Mouse (Mus musculus) neural tube, embryonic 13.5 days (tissue): ENCODE results near the gene Hist2h3b. TPM values are rescaled to one million over a fixed set of nuclear protein-coding genes. Genes with fewer than 3 reads are reported as not detected.
A peak's percentile ranks its signal among the peaks of the same experiment; 100 is the strongest.

Experiments used
- ATAC-seq: fragments of 200-750 bp; cut with Nextera tagmentation; 2 replicates; pipeline ENCODE4 v1.8.0; 2017; ENCODE audit warnings: low read depth, mild to moderate bottlenecking, moderate TSS enrichment, moderate library complexity
- H3K27ac ChIP-seq: fragments of 300-500 bp; sonication (generic); replicated peaks from 2 replicates; pipeline ENCODE4 v1.5.1; 2015; ENCODE audit warnings: moderate library complexity, mild to moderate bottlenecking, inconsistent platforms
- H3K27me3 ChIP-seq: fragments of 300-500 bp; sonication (generic); 2 replicates; pipeline ENCODE4 v1.6.1; 2015; ENCODE audit warnings: mild to moderate bottlenecking, inconsistent platforms
- H3K36me3 ChIP-seq: fragments of 300-500 bp; sonication (generic); 2 replicates; pipeline ENCODE4 v1.6.1; 2015; ENCODE audit warnings: mild to moderate bottlenecking, inconsistent platforms
- H3K4me1 ChIP-seq: fragments of 300-500 bp; sonication (generic); replicated peaks from 2 replicates; pipeline ENCODE4 v1.6.1; 2015; ENCODE audit warnings: inconsistent platforms
- H3K4me2 ChIP-seq: fragments of 300-500 bp; sonication (generic); 2 replicates; pipeline ENCODE4 v1.6.1; 2015; ENCODE audit warnings: inconsistent platforms, mild to moderate bottlenecking, moderate library complexity
- H3K4me3 ChIP-seq: fragments of 300-500 bp; sonication (generic); 2 replicates; pipeline ENCODE4 v1.5.1; 2015; ENCODE audit warnings: mild to moderate bottlenecking, inconsistent platforms
- H3K9ac ChIP-seq: fragments of 300-500 bp; sonication (generic); 2 replicates; pipeline ENCODE4 v1.6.1; 2015; ENCODE audit warnings: moderate library complexity, mild to moderate bottlenecking, inconsistent platforms
- H3K9me3 ChIP-seq: fragments of 300-500 bp; sonication (generic); 2 replicates; pipeline ENCODE4 v1.6.1; 2016; ENCODE audit warnings: inconsistent platforms
- WGBS: fragments of 180-500 bp; shearing (Covaris S2); methylation state at CpG from one replicate; pipeline ENCODE4 v1.1.7; 2015; 5-methylcytosine and 5-hydroxymethylcytosine counted together
- microRNA-seq: library from miRNA; unstranded; fragments of <30 nt; microRNA quantifications from one replicate; pipeline ENCODE4, GENCODE M21; 2016
- polyA plus RNA-seq: library from polyadenylated mRNA; unstranded; fragments of >200 nt; fragmentation: Nextera tagmentation; extraction: Ambion mirVana; gene quantifications from 2 replicates; pipeline ENCODE4 v1.2.1, GENCODE M21; 2015

The Hist2h3b gene
- polyA plus RNA-seq, 1 experiment from 2014 or later = 17.8 TPM

- Histone ChIP-seq H3K4me2 (no peak within 1 kb of the TSS), H3K9ac (no peak within 1 kb of the TSS), H3K27ac (no peak within 1 kb of the TSS), H3K27me3 (peaks cover 6% of the 10 kb centered on the region; the same call in 1 of the 2 replicates), H3K9me3 (no peaks in the 10 kb centered on the region; the same call in 1 of the 2 replicates), H3K4me3 (no peak within 1 kb of the TSS), H3K4me1 (no peaks in the 10 kb centered on the region), H3K36me3 (no peaks in the 10 kb centered on the region)
- WGBS = 85% methylated on average over 4 of the region's 4 CpGs
- ATAC-seq = no peak
These were observed 25.3 kb downstream of the Hist2h3b start, which contains the start of gene Fcgr1 for GRCm38 (mm10) chr3:96293787-96294186. Fcgr1 (minus strand) TSS chr3:96293969.

GRCm38 (mm10) chr3:96298360-96298759 lies 29.9 kb downstream of the Hist2h3b start:
- H3K9ac ChIP-seq = no peak overlapping the region
- no peaks in the 10 kb centered on the region for H3K4me1 ChIP-seq
- WGBS = 95% methylated on average over 4 of the region's 4 CpGs
- no peak for ATAC-seq
- H3K4me2 ChIP-seq = no peak overlapping the region
- no peaks in the 10 kb centered on the region for H3K36me3 ChIP-seq
- no peak overlapping the region for H3K27ac ChIP-seq
- no peak overlapping the region for H3K4me3 ChIP-seq
- H3K9me3 ChIP-seq = no peaks in the 10 kb centered on the region; the same call in 1 of the 2 replicates
- peaks cover 17% of the 10 kb centered on the region; the same call in 1 of the 2 replicates for H3K27me3 ChIP-seq

GRCm38 (mm10) chr3:96299562-96299961 lies 31.1 kb downstream of the Hist2h3b start:
- Histone ChIP-seq H3K9me3 (no peaks in the 10 kb centered on the region; the same call in 1 of the 2 replicates), H3K4me3 (no peak overlapping the region), H3K27ac (no peak overlapping the region), H3K36me3 (no peaks in the 10 kb centered on the region), H3K4me1 (no peaks in the 10 kb centered on the region), H3K27me3 (peaks cover 13% of the 10 kb centered on the region; the same call in 1 of the 2 replicates), H3K4me2 (no peak overlapping the region), H3K9ac (no peak overlapping the region)
- 97% methylated on average over 2 of the region's 2 CpGs for WGBS
- no peak for ATAC-seq

GRCm38 (mm10) chr3:96300706-96301529 lies 32.5 kb downstream of the Hist2h3b start:
- whole genome bisulfite sequencing = 80% methylated on average over 26 of the region's 26 CpGs
- Histone ChIP-seq H3K4me1 (no peaks in the 10 kb centered on the region), H3K27me3 (peaks cover 13% of the 10 kb centered on the region), H3K9ac (no peak overlapping the region), H3K36me3 (no peaks in the 10 kb centered on the region), H3K9me3 (no peaks in the 10 kb centered on the region), H3K4me2 (peak overlapping the region; percentile 18; the same call in 1 of the 2 replicates), H3K4me3 (no peak overlapping the region), H3K27ac (no peak overlapping the region)
- no peak for ATAC-seq

- Histone ChIP-seq H3K9ac (no peak overlapping the region), H3K27ac (no peak overlapping the region), H3K4me3 (no peak overlapping the region), H3K9me3 (no peaks in the 10 kb centered on the region), H3K4me2 (no peak overlapping the region), H3K36me3 (no peaks in the 10 kb centered on the region), H3K27me3 (peaks cover 13% of the 10 kb centered on the region), H3K4me1 (no peaks in the 10 kb centered on the region)
- 80% methylated on average over 5 of the region's 5 CpGs for WGBS
- no peak for ATAC-seq
These were observed 33.6 kb downstream of the Hist2h3b start for GRCm38 (mm10) chr3:96302076-96302475.

GRCm38 (mm10) chr3:96306506-96306905 lies 38.1 kb downstream of the Hist2h3b start:
- no peaks in the 10 kb centered on the region for H3K36me3 ChIP-seq
- no peak overlapping the region for H3K9ac ChIP-seq
- no peak for ATAC-seq
- H3K4me2 ChIP-seq = no peak overlapping the region
- peaks cover 6% of the 10 kb centered on the region; the same call in 1 of the 2 replicates for H3K27me3 ChIP-seq
- H3K9me3 ChIP-seq = no peaks in the 10 kb centered on the region
- H3K4me3 ChIP-seq = no peak overlapping the region
- H3K4me1 ChIP-seq = no peaks in the 10 kb centered on the region
- 83% methylated on average over 9 of the region's 9 CpGs for WGBS
- no peak overlapping the region for H3K27ac ChIP-seq

GRCm38 (mm10) chr3:96309441-96309840 lies 41.0 kb downstream of the Hist2h3b start:
- Histone ChIP-seq H3K4me1 (no peaks in the 10 kb centered on the region), H3K9ac (no peak overlapping the region), H3K27me3 (no peaks in the 10 kb centered on the region; the same call in 1 of the 2 replicates), H3K27ac (no peak overlapping the region), H3K4me3 (no peak overlapping the region), H3K36me3 (no peaks in the 10 kb centered on the region), H3K4me2 (no peak overlapping the region), H3K9me3 (no peaks in the 10 kb centered on the region)
- WGBS = 70% methylated on average over 3 of the region's 3 CpGs
- no peak for ATAC-seq

- 62% methylated on average over 8 of the region's 8 CpGs for WGBS
- Histone ChIP-seq H3K36me3 (no peaks in the 10 kb centered on the region), H3K9ac (no peak overlapping the region), H3K4me1 (no peaks in the 10 kb centered on the region), H3K4me3 (no peak overlapping the region), H3K27ac (no peak overlapping the region), H3K4me2 (no peak overlapping the region), H3K9me3 (no peaks in the 10 kb centered on the region), H3K27me3 (no peaks in the 10 kb centered on the region)
- no peak for ATAC-seq
These were observed 44.1 kb downstream of the Hist2h3b start for GRCm38 (mm10) chr3:96312341-96313098.

Small RNAs within 50 kb of the gene (microRNA-seq; reads per million reads assigned to microRNA genes)
- gene Gm44492 (not detected), gene Gm47311 (not detected), gene Gm47313 (not detected)

Other genes starting within 250 kb of the Hist2h3b start
- gene Vps45, start 210.2 kb upstream of the Hist2h3b start, polyA plus RNA-seq = 66.9 and 77.1 TPM in 2 replicates
- gene Otud7b, start 164.1 kb upstream of the Hist2h3b start, polyA plus RNA-seq = 9.4 and 12.7 TPM in 2 replicates
- 10.5 and 14.1 TPM in 2 replicates for gene Mtmr11, start 106.7 kb upstream of the Hist2h3b start, polyA plus RNA-seq
- 135 and 145 TPM in 2 replicates for gene Sf3b4, start 96.3 kb upstream of the Hist2h3b start, polyA plus RNA-seq
- gene Sv2a, start 87.5 kb upstream of the Hist2h3b start, polyA plus RNA-seq = 72.2 and 78.5 TPM in 2 replicates
- gene Bola1, start 48.9 kb upstream of the Hist2h3b start, polyA plus RNA-seq = 54.1 and 63.0 TPM in 2 replicates
- gene Hist2h2ab, start 48.8 kb upstream of the Hist2h3b start, polyA plus RNA-seq = 0.52 TPM in 1 of 2 replicates, not detected in the other
- 1.1 and 2.1 TPM in 2 replicates for gene Hist2h2ac, start 47.8 kb upstream of the Hist2h3b start, polyA plus RNA-seq
- 4.0 and 4.3 TPM in 2 replicates for gene Hist2h2be, start 47.5 kb upstream of the Hist2h3b start, polyA plus RNA-seq
- gene Hist2h3c2, start 29.5 kb upstream of the Hist2h3b start, polyA plus RNA-seq = 2.2 and 2.6 TPM in 2 replicates
- 69.0 and 69.4 TPM in 2 replicates for gene Hist2h2aa2, start 28.4 kb upstream of the Hist2h3b start, polyA plus RNA-seq
- 12.3 and 21.1 TPM in 2 replicates for gene Hist2h2aa1, start 23.2 kb upstream of the Hist2h3b start, polyA plus RNA-seq
- 0.38 and 0.96 TPM in 2 replicates for gene Hist2h3c1, start 22.0 kb upstream of the Hist2h3b start, polyA plus RNA-seq
- gene Hist2h4, start 5.3 kb upstream of the Hist2h3b start, polyA plus RNA-seq = 3.3 and 3.5 TPM in 2 replicates
- gene Hist2h2bb, start 1.1 kb downstream of the Hist2h3b start, polyA plus RNA-seq = 2.1 and 2.7 TPM in 2 replicates
- 1.9 and 2.1 TPM in 2 replicates for gene Fcgr1, start 25.3 kb downstream of the Hist2h3b start, polyA plus RNA-seq
- gene BC107364, start 183.7 kb downstream of the Hist2h3b start, polyA plus RNA-seq = not detected in 2 replicates